Comparison of ENCODE assay signal across 8 mouse cellular contexts in genomic region chr15:97003186-97003585, GRCm38 (mm10). TPM values are rescaled to one million over a fixed set of nuclear protein-coding genes. Genes with fewer than 3 reads are reported as not detected.
A peak's percentile ranks its signal among the peaks of the same experiment; 100 is the strongest.
DNase-seq lines count a peak whose midpoint lies in the region; ATAC-seq and TF ChIP-seq lines count a peak whose summit lies in the region.

No protein-coding gene starts in this region.

- H3K9ac ChIP-seq in heart, embryonic 13.5 days, result peak overlapping the region; percentile 68
- no peak overlapping the region for H3K9ac ChIP-seq in midbrain, embryonic 16.5 days (ENCODE audit: low read depth, low read length)

- no peak overlapping the region for H3K27ac ChIP-seq in layer of hippocampus, adult 2 months
- H3K27ac ChIP-seq in heart, embryonic 13.5 days (replicated peaks), result peak overlapping the region; percentile 92
- H3K27ac ChIP-seq in midbrain, embryonic 16.5 days (ENCODE audit: low read length), result no peak overlapping the region

- H3K4me2 ChIP-seq in heart, embryonic 13.5 days, result peak overlapping the region; percentile 53
- peak overlapping the region; percentile 38 for H3K4me2 ChIP-seq in midbrain, embryonic 16.5 days (ENCODE audit: low read length)

- H3K9me3 ChIP-seq in heart, embryonic 13.5 days, result no peaks in the 10 kb centered on the region
- H3K9me3 ChIP-seq in midbrain, embryonic 16.5 days (replicated peaks; ENCODE audit: control insufficient read depth, low read length, poor library complexity, severe bottlenecking), result no peaks in the 10 kb centered on the region

- H3K36me3 ChIP-seq in heart, embryonic 13.5 days, result peaks cover 46% of the 10 kb centered on the region
- no peaks in the 10 kb centered on the region for H3K36me3 ChIP-seq in midbrain, embryonic 16.5 days (ENCODE audit: control insufficient read depth, insufficient read depth, low read length)

- WGBS in heart, embryonic 13.5 days, result 71% methylated on average over 6 of the region's 6 CpGs
- WGBS in midbrain, embryonic 16.5 days, result 69% methylated on average over 6 of the region's 6 CpGs

- peaks cover 60% of the 10 kb centered on the region for H3K4me1 ChIP-seq in heart, embryonic 13.5 days
- no peaks in the 10 kb centered on the region for H3K4me1 ChIP-seq in midbrain, embryonic 16.5 days (ENCODE audit: control insufficient read depth, insufficient read depth, low read length)

- ATAC-seq in heart, embryonic 13.5 days (ENCODE audit: extremely low read depth, insufficient number of reproducible peaks, low FRiP score, low TSS enrichment), result no peak
- no peak for ATAC-seq in midbrain, embryonic 16.5 days

- peak overlapping the region; percentile 19; the same call in 1 of the 2 replicates for H3K4me3 ChIP-seq in layer of hippocampus, adult 2 months
- 0 out of 2 replicates have a peak overlapping the region, but pooled peaks have one; percentile 16 for H3K4me3 ChIP-seq in heart, embryonic 13.5 days
- peak overlapping the region; percentile 19; the same call in 1 of the 2 replicates for H3K4me3 ChIP-seq in midbrain, embryonic 16.5 days (ENCODE audit: low read depth, low read length)

- no peaks in the 10 kb centered on the region for H3K27me3 ChIP-seq in heart, embryonic 13.5 days (replicated peaks)
- H3K27me3 ChIP-seq in midbrain, embryonic 16.5 days (ENCODE audit: control insufficient read depth, insufficient read depth, low read depth, low read length), result no peaks in the 10 kb centered on the region

- no peak for TF ChIP-seq CTCF in layer of hippocampus, adult 2 months (conservative IDR thresholded peaks at IDR 0.05)

- no peak for DNase-seq in layer of hippocampus, adult 2 months (ENCODE audit: low spot score in 2 of 2)
- DNase-seq in layer of hippocampus, postnatal 36 days, result no peak
- DNase-seq in kidney, adult 9 months, result peak; percentile 35
- DNase-seq in adrenal gland, postnatal 4 days (ENCODE audit: low spot score in 2 of 2), result no peak
- DNase-seq in right cerebral cortex, adult 18-20 months, result no peak
- no peak for DNase-seq in cerebellum, adult 11 months

RNA-seq across cellular contexts. Expression of gene Slc38a4, which starts 52.6 kb away (rescaled TPM):
- total RNA-seq in layer of hippocampus, adult 2 months (2021), result 1 to 10 TPM in 1 of 2 experiments, under 1 TPM in 1; 0.82 to 1.2 TPM
- total RNA-seq in layer of hippocampus, postnatal 36 days (2021), result under 1 TPM; 0.46 to 0.67 TPM
- polyA plus RNA-seq in heart, embryonic 13.5 days (2015; fragmentation: Nextera tagmentation; extraction: Ambion mirVana), result 110 and 111 TPM in 2 replicates
- polyA plus RNA-seq in midbrain, embryonic 16.5 days (2015; fragmentation: Nextera tagmentation; extraction: Ambion mirVana), result 4.1 and 4.2 TPM in 2 replicates
- total RNA-seq in adrenal gland, postnatal 4 days (2021), result 10 to 100 TPM; 30.2 to 62.8 TPM

Comparison
In these comparisons a context has a peak if more than half of its experiments do, and no peak if none do; other contexts are left out.
1. RNA of gene Slc38a4, which starts 52.6 kb away (total RNA-seq): 30.2 to 62.8 TPM in adrenal gland, postnatal 4 days; 0.82 to 1.2 TPM in layer of hippocampus, adult 2 months and 0.46 to 0.67 TPM in layer of hippocampus, postnatal 36 days; every median in the first group is over 10 times any median in the second.
2. Peak in every context shown above with its lines, with median percentiles within 50 percentile points of each other: H3K4me3 ChIP-seq.